Mouse (Mus musculus) common myeloid progenitor, adult 5-6 weeks (primary cell): Measurements from ENCODE around the gene Frk. TPM values are rescaled to one million over a fixed set of nuclear protein-coding genes. Genes with fewer than 3 reads are reported as not detected.
A peak's percentile ranks its signal among the peaks of the same experiment; 100 is the strongest.
"Not testable (repeated sequence)": the region's sequence is repeated elsewhere in the genome, so short reads cannot be mapped to it uniquely, and the experiment has no call there.

Experiments
- ATAC-seq: replicated peaks from 2 replicates; pipeline ENCODE4 v1.8.0; 2016; ENCODE audit warnings: low read depth, mild to moderate bottlenecking, moderate TSS enrichment, inconsistent platforms; ENCODE audit not compliant: poor library complexity, severe bottlenecking
- total RNA-seq: library from RNA; stranded (forward); fragments of 200-1000, 187-1606 nt; gene quantifications from 2 replicates; pipeline ENCODE4 v1.2.3, GENCODE M21; 2017

The Frk gene
- total RNA-seq, result not detected in 2 replicates

DNA sequence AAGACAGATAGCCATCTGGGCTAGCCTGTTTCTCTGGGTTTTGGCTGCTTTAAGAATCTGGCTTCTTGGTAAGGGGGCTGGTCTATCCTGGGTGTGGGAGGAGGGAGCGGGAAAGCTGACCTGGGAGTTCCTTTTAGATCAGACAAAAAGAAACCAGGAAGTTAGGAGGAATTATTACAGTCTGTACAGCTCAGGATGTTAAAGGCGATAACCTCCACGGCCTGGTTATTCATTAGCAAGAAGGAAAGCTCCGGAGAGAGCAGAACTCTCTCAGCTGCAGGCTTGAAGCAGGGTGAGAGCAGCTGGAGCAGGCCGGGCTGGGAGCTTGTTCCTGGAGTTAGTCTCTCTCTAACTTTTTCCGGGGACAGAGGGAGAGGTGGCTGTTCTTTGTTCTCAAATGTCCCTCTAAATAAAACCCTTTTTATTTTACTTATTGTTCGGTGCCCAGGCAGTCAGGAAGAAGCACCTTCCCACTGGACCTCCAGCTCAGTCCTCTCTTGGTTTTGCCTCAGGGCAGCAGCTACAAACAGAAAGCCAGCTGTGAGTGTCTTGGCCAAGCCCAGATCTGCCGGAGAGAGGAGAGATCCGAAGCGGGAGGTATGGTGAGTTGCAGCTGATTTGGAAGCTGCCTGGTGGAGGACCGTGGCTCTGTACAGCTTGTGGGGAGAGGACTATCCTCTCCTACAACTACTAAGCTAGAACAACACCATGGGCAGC, at the start of gene Frk:
Frk (plus strand) TSS at position 103 of the 717 bp plus-strand sequence.
- ATAC-seq, result no peak

DNA sequence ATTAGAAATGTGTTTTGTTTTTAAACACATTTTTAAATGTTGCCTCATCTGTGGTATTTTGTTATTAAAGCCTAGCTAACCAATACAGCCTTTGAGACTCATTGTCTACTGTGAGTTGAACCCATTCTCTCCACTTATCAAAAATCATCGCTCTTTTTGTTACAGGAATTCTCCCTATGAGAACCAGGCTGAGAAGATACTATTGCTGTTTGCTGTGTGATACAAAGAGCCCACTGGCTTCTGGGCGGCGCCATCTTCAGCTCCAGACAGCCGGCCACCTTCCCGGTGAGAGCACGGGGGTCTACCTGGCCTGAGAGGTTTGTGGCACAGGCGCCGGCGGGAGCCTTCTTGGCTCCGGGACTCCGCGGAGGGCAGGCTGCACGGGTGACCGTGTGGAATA, 49.0 kb upstream of the Frk start:
- ATAC-seq, result not testable (repeated sequence)

DNA sequence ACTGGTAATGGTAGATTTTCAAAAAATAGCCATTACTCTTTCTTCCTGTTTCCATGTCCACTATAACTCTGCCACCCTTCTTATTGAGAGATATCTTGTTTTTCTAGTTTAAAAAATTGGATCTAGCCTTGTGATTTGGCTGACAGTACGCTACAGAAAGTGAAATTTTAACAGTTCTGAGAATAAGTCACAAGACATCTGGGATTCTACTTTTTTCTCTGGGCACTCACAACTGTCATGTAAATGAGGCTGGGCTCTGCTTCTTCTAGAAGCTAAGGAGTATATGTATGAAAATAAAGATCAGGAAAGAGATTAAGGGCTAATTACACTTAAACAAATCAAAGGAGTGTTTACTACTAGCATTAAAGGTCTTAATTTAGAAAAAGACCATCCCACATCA, 33.7 kb upstream of the Frk start:
- ATAC-seq, result no peak

DNA sequence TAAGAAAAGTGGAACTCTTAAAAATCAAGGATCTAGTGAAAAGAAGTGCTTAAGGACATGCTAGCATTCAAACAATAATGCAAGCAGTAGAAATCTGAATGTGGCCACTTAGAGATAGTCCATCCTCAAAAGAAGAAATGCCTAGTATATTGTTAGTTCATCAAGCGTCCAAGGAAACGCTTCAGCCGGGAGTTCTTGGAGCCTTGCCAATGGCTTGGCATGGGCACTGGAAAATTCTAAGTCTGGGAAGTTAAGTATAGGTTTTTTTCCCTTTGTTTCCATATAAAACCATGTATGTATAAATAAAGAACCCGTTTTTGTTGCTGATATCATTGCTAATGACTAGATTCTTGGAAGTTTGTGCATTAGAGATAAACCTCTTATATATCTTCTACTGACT, 21.7 kb upstream of the Frk start:
- ATAC-seq, result no peak

DNA sequence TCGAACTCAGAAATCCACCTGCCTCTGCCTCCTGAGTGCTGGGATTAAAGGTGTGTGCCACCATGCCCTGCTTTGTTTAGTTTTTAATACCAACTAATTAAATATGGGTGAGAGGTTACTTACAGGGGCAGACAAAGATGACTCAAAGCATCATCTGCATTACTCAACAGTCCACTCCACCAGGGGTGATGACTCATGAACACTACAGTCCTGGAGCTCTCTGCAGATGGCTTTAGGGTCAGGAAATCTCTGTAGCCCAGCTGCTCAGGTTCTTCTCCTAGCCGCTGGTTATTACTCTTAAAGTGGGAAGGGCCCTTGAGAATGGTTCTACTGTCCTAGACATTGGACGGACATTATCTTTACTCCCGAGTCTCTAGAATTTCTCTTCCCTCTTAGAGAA, 18.9 kb upstream of the Frk start:
- no peak for ATAC-seq

DNA sequence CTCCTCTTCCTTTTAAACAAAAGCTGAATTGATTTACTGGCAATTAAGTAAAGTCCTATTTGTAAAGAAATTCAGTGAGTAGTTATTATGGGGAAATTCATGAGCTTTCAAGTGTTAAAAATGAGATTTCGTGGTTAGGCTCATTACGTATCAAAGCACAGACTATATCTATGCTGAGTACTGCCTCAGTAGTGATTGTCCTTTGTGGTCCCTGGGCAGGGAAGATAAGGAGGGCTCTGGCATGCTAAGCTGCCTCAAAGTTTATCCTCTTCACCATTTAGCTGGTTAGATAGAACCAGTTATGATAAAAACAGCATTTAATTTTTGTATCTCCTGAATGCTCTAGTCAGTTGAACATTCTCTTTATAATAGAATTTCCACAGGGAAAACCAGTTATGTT, 14.2 kb upstream of the Frk start:
- ATAC-seq, result peak; percentile 94

DNA sequence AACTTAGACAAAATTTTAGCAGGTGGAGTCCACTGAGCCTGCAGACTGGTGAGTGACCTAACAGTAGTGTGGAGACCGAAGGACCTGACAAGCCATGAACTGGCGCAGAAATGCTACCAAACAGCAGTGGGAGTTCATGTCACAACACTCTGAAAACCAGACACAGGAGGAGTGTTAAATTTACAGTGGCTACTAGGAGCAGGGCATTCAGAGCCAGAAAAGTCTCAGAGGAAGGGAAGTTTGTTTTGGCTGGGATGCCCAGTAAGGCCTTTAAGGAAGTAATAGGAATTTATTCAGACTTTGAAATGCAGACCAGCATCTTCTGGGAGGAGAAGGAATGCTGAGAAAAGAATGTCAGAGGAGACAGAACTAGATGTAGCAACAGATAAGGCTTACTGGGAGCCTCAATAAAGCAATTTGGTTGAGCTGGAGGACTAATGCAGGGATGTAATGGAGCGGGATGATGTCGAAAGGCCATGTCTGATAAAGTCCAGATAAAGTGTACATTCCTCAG, 3.2 kb upstream of the Frk start:
- no peak for ATAC-seq

DNA sequence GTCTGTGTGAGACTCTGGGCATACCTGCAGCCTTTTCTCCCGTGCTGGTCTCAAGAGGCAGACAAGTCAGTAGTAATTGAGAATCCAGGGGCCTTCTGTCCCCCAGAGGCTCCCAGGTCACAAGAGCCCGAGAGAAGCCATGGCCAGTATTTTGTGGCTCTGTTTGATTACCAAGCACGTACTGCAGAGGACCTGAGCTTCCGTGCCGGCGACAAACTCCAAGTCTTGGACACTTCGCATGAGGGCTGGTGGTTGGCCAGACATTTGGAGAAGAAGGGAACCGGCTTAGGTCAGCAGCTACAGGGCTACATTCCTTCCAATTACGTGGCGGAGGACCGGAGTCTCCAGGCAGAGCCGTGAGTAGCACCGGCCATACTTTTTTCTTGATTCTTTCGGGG, 814 bp downstream of the Frk start:
- no peak for ATAC-seq

DNA sequence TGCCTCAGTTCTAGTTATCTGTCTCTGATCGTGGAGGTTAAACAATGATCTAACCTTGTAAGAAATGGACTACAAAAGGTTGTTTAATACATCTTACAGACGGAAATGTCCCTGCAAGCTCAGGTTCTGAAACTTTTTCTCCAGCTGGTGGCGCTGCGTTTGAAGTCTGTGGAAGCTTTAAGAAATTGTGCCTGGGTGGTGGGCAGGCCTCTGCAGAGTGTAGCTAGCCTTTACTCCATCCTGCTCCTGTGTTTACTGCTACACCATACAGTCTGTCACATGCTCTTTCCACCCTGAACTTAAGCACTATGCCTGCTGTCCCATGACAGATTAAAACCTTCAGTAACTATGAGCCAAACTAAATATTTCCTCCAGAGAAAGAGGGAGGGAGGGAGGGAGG, 1.9 kb downstream of the Frk start:
- ATAC-seq, result no peak

DNA sequence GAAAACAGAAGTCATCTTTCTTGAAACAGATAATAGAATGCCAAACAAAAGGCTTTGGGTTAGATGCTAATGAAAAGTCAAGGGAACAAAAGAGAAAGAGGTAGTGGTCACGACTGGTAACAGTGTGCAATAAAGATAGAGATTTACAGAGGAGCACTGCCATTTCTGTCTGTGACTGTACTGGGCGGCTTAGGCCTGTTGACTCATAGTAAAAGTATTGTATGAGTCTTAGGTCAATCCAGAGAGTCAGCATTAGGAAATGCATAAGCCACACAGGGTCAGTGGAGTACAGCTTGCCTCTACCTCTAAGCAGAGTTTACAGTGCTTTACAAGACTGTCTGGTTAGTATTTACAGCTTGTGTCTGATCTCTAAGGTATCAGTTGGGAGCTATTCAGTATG, 24.6 kb downstream of the Frk start:
- ATAC-seq, result no peak

DNA sequence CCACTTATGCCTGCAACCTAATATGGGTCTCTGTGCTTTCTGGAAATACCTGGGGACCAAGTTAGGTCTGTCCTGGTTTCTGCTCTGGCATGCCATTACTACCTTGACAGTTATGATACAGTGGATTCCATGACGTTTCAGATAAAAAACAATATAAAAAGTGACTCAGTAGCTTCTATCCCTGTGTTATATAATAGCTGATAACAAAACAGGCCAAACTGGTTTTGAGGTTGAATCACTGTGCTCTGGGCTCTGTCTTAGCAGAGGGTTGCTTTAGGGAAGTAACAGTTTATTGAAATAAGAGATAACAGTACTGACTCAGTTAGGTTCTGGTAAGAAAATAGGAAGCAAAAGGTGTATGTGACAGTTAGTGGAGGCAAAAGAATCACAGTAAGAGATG, 25.4 kb downstream of the Frk start:
- peak; percentile 82 for ATAC-seq

DNA sequence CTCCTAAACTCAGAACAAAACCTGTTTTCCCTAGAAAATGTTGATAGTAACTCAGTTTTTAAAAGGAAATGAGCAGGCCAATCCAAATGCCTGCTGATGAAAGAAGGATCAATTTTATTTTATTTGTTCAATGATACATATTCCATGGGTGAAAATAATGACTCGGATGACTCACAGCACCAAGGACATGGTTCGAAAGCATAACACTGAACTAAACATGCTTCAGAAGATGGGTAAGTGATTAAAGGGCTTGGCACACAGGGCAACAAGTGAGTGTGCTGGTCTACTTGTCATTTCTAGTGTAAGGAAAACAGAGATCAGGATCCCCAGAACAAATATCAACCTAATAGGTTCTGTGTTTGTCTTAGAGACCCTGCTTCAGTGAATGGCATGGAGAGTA, 26.1 kb downstream of the Frk start:
- ATAC-seq, result no peak

DNA sequence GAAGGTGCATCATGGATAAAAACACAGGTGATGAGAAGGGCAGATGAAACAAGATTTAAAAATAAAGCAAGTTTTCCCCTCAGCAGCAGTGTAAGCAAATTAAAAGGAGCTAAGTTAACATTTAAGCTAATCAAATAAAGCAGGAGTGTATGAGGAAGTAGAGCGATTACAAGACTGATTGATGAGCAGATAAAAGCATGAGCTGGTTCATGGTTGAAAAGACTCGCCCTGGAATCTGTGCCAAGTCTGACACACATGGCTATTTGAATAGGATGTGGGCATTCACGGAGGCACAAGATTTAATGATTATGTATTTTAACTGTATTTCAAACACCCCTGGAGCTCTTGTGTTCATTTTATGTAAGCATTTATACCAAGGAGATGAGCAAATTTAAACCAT, 28.0 kb downstream of the Frk start:
- peak; percentile 65 for ATAC-seq

DNA sequence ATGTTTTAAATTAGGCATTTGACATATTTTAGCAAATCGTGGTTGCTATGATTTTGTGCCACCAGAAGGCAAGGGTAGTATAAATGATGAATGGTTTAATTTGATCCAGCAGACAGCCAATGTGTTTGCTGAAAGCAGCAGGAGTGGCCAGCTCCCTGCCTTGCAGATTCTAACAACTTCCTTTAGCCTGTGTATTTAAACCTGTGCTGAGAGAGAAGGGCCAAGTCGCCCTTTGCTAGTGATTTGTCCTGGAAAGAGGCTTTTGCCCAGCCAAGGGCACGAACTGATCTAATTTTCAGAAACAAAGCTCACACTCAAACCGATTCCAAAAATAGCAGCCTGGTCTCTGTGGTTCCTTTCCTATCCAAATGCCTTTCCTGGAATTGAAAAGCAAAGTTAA, 29.4 kb downstream of the Frk start:
- ATAC-seq, result no peak

DNA sequence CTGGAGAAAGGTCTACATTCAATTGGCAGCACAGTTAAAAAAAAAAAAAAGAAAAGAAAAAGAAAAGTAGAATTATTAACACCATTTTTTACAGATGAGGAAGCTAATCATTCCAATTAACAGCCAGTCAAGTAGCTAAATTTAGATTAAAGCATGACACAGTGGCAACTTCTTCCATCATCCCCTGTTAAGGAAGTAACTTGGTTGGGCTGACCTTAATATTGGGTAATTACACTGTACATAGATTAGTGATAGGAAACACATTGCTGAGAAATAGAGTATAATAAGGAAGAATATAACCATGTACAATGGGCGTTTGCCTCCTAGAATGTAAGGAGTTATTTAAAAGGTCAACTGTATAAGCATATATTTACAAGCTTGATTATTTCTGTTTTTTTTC, 42.4 kb downstream of the Frk start:
- ATAC-seq, result peak; percentile 47; the same call in 1 of the 2 replicates

DNA sequence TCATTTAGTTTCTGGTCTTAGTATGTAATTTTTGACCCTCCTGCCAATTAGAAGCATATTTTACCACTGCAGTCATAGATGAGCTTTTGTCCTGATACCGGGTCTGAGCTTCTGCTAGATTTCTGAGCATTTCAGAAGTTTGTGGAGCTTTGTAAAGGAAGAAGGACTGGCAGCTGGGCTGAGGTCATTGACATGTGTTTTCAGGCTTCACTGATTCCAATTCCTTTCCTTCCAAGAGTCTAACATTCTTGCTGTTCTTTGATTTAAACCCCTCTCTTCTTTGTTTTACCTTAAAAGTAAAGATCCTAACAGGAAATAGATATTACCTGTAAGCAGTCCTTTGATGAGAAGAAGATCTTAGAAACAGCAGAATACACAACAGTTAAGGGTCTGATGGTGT, 48.6 kb downstream of the Frk start:
- no peak for ATAC-seq

DNA sequence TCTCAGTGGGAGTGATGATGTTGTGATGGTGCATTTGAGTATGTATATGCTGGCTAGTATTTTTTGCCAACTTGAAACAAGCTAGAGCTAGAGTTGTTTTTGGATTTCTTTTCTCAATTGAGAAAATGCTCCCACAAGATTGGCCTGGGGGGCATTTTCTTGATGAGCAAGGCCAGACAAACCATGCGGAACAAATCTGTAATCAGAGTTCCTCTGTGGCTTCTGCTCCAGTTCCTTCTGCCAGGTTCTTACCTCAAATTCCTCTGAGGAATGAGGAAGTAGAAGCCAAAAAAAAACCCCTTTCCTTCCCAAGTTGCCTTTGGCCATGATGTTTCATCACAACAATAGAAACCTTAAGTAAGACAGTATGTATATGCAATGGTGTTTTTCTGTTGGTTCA, 49.3 kb downstream of the Frk start:
- 0 out of 2 replicates have a peak, but pooled peaks have one; percentile 22 for ATAC-seq

DNA sequence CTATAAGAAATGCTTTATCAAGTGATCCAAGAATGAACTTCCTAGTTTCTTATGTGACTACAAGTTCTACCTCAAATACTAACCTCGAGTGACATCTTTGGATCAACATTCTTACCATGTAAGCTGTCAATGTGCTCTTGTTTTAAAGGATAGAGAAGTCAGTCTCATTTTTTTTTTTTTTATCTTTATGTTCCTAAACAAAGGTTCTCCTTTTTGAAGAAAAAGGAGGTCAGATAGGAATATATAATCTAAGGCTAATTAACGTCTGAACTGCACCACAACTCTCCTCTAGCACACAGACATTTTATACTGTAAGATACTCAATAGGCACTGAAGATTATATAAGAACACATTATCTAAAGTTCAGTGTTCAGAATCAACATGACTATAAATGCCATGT, 57.5 kb downstream of the Frk start:
- ATAC-seq, result no peak

DNA sequence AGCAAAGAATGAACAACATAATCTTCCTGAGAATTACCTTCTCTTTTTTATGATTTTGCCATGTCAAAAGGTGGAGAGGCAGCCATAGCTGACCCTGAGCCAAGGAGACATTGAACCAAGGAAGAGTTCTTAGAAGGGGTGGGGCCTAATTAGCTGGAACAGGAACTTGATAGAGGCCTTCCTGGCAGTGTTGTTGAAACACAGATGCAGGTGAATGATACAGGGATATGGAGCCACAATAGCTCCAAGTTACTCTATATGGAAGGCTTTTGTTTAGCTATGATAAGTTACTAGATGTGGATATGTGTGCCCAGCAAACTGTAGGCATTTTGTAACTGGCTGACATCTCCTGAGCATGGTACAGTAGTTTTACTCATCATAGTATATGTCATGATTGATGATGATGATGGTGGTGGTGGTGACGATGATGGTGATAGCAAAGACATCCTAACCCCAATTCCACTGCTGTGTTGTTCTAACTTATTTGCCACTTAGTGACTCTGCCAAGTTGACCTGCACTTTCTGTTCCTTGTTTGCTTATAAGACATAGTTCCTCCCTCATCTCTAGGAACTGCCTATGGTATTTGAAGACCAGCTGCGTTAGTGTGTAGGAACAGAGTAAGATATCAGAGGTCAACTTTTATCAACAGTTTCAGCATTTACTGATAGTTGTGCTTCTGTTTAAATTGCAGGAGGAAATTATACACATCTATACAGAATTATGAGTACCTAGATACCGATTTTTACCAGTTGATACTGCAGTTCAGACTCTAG, 58.7 kb downstream of the Frk start:
- ATAC-seq, result no peak

DNA sequence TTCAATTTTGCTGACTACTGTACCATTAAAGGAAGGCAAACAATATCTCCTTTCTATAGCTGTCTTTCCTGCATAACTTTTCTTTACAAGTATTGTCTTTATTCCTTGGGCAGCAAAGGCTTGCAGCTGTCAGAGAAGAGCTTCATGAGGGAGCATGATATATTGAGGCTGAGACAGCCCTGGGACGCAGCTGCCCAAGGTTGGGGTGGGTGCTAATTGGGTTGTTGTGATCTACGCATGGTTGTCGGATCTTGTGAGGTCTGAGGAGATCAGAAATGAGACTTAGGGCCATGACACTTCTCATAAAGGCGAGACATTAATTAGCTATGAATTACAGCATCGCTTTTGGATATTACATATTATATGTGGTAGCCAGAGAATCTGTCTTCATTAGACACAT, 67.4 kb downstream of the Frk start:
- no peak for ATAC-seq

DNA sequence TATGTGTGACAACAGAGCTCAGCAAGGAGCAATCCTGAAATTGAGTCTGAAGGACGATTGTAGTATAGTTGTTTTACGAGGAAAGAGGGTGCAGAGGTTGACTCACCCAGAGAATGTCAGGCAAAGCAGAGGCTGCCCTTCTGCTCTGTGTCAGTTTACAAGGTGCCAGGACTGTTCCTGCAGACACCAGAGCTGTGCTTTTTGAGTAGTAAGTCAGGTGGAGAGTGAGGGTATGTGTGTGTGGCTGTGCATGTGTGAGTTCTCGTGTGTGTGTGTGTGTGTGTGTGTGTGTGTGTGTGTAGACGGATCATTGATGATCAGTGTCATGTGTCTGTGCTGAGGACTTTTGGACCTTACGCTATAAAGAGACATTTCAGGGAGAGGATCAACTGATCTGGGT, 68.4 kb downstream of the Frk start:
- ATAC-seq, result no peak
